Mouse (Mus musculus) left cerebral cortex, adult 18-20 months (tissue): ENCODE measurements around the gene Cavin3. TPM values are rescaled to one million over a fixed set of nuclear protein-coding genes. Genes with fewer than 3 reads are reported as not detected.

Experiments
- DNase-seq, 2 experiments: peaks; one replicate each; pipeline ENCODE4 v3.0.0; 2021 to 2022; ENCODE audit warnings: low spot score in 2 of 2, mixed read lengths in 1 of 2
- long read RNA-seq, 2 experiments: library from polyadenylated mRNA; stranded (forward); transcript quantifications; one replicate each; pipeline ENCODE4 v2.0.0; 2021
- total RNA-seq, 2 experiments: library from RNA; stranded (reverse); gene quantifications; 2 replicates each; pipeline ENCODE4 v1.2.3; 2021

Cavin3 gene
- 10 to 100 TPM; 17.9 to 19.8 TPM for total RNA-seq
- long read RNA-seq, experiment 1, transcript Cavin3-201 (2 exons, 1,662 nt), result major isoform, 36 of 37 reads
- long read RNA-seq, experiment 1, partial matches to known transcripts, result 0 of 37 reads
- long read RNA-seq, experiment 1, other reads (novel, unspliced or antisense), result 1 of 37 reads
- long read RNA-seq, experiment 2, transcript Cavin3-201 (2 exons, 1,662 nt), result major isoform, 53 of 59 reads
- long read RNA-seq, experiment 2, partial matches to known transcripts, result 0 of 59 reads
- long read RNA-seq, experiment 2, other reads (novel, unspliced or antisense), result 6 of 59 reads

GRCm38 (mm10) chr7:105481505-105482411, at the start of gene Cavin3:
Gene Cavin3 (minus strand): TSS chr7:105482300.
- peak; percentile 66 to 73 for DNase-seq

- no peak for DNase-seq
Measured at GRCm38 (mm10) chr7:105528094-105528493, 46.0 kb upstream of the Cavin3 start.

- DNase-seq, result peak; percentile 42 to 56
Measured at GRCm38 (mm10) chr7:105527306-105527937, 45.3 kb upstream of the Cavin3 start.

- DNase-seq, result no peak
Measured at GRCm38 (mm10) chr7:105524222-105524621, 42.1 kb upstream of the Cavin3 start.

GRCm38 (mm10) chr7:105520201-105520600, 38.1 kb upstream of the Cavin3 start:
- DNase-seq, result no peak

GRCm38 (mm10) chr7:105519771-105520170, 37.7 kb upstream of the Cavin3 start:
- DNase-seq, result peak in 1 of 2 experiments; percentile 36

- peak; percentile 81 to 89 for DNase-seq
Measured at GRCm38 (mm10) chr7:105519336-105519735, 37.2 kb upstream of the Cavin3 start.

GRCm38 (mm10) chr7:105516669-105517360, 34.7 kb upstream of the Cavin3 start:
- no peak for DNase-seq

GRCm38 (mm10) chr7:105515178-105515577, 33.1 kb upstream of the Cavin3 start:
- peak; percentile 61 to 79 for DNase-seq

GRCm38 (mm10) chr7:105514561-105514960, 32.5 kb upstream of the Cavin3 start:
- DNase-seq, result no peak

GRCm38 (mm10) chr7:105513845-105514291, 31.8 kb upstream of the Cavin3 start:
- DNase-seq, result no peak

- DNase-seq, result peak; percentile 40 to 47
Measured at GRCm38 (mm10) chr7:105510143-105510542, 28.0 kb upstream of the Cavin3 start.

GRCm38 (mm10) chr7:105507257-105507656, 25.2 kb upstream of the Cavin3 start:
- DNase-seq, result no peak

- no peak for DNase-seq
Measured at GRCm38 (mm10) chr7:105501984-105502383, 19.9 kb upstream of the Cavin3 start.

GRCm38 (mm10) chr7:105499676-105500075, 17.6 kb upstream of the Cavin3 start:
- DNase-seq, result no peak

GRCm38 (mm10) chr7:105498854-105499492, 16.9 kb upstream of the Cavin3 start:
- no peak for DNase-seq

GRCm38 (mm10) chr7:105497881-105498280, 15.8 kb upstream of the Cavin3 start:
- DNase-seq, result no peak

- peak; percentile 87 to 88 for DNase-seq
Measured at GRCm38 (mm10) chr7:105487104-105487876, 5.2 kb upstream of the Cavin3 start.

- no peak for DNase-seq
Measured at GRCm38 (mm10) chr7:105485029-105485428, 2.9 kb upstream of the Cavin3 start.

GRCm38 (mm10) chr7:105482426-105482825, 326 bp upstream of the Cavin3 start:
- DNase-seq, result no peak
